16 mouse cellular contexts compared by ENCODE assay signal in genomic region chr4:141749557-141749956, GRCm38 (mm10). TPM values are rescaled to one million over a fixed set of nuclear protein-coding genes. Genes with fewer than 3 reads are reported as not detected.
A peak's percentile ranks its signal among the peaks of the same experiment; 100 is the strongest.
DNase-seq lines count a peak whose midpoint lies in the region; ATAC-seq lines count a peak whose summit lies in the region.
"Had no signal": no experiment of that assay in that cellular context is flagged by ENCODE, and none has a peak within 500 bp of the region (broad histone marks: within the 10 kb centered on the region; RNA-seq: fewer than 3 reads in every experiment).

No protein-coding gene starts in this region.

- WGBS in heart, embryonic 11.5 days (ENCODE audit: insufficient replicate concordance): 18% methylated on average over 11 of the region's 11 CpGs
- 53% methylated on average over 11 of the region's 11 CpGs for WGBS in liver, embryonic 13.5 days (ENCODE audit: insufficient replicate concordance)

- no peaks in the 10 kb centered on the region for H3K36me3 ChIP-seq in heart, embryonic 11.5 days (ENCODE audit: control insufficient read depth, insufficient read depth, low read length)
- H3K36me3 ChIP-seq in liver, embryonic 13.5 days: 0 out of 2 replicates have a peak, but pooled peaks cover 3% of the 10 kb centered on the region

- H3K27ac ChIP-seq in heart, embryonic 11.5 days (ENCODE audit: low read depth, low read length): peak overlapping the region; percentile 68
- peak overlapping the region; percentile 78 for H3K27ac ChIP-seq in liver, embryonic 13.5 days
- H3K27ac ChIP-seq: left cerebral cortex, adult 2 months had no signal

- DNase-seq in R1 (ENCODE audit: low read depth, low spot score): peak; percentile 41
- peak; percentile 67 for DNase-seq in adrenal gland, postnatal 10 days
- DNase-seq in liver, embryonic 13.5 days: no peak
- DNase-seq in layer of hippocampus, adult 9-10 months (ENCODE audit: low spot score): no peak
- DNase-seq in thymus, postnatal 10 days (ENCODE audit: low spot score in 2 of 2): no peak
- DNase-seq: cerebellum, adult 9-10 months; kidney, postnatal 25 days; lung, adult 18-20 months; retina, postnatal 1 day; thymus, postnatal 14 days had no signal

- H3K4me1 ChIP-seq in heart, embryonic 11.5 days (ENCODE audit: control insufficient read depth, insufficient read depth, low read length): peaks cover 15% of the 10 kb centered on the region; the same call in 1 of the 2 replicates
- H3K4me1 ChIP-seq in liver, embryonic 13.5 days (replicated peaks): peaks cover 66% of the 10 kb centered on the region

- no peak overlapping the region for H3K4me3 ChIP-seq in heart, embryonic 11.5 days (ENCODE audit: low read depth, low read length)
- no peak overlapping the region for H3K4me3 ChIP-seq in liver, embryonic 13.5 days (replicated peaks)
- H3K4me3 ChIP-seq: left cerebral cortex, adult 2 months had no signal

- no peaks in the 10 kb centered on the region for H3K9me3 ChIP-seq in heart, embryonic 11.5 days (replicated peaks; ENCODE audit: control insufficient read depth, low read length)
- H3K9me3 ChIP-seq in liver, embryonic 13.5 days (replicated peaks): no peaks in the 10 kb centered on the region

- peak overlapping the region; percentile 17 for H3K9ac ChIP-seq in heart, embryonic 11.5 days (ENCODE audit: low read depth, low read length)
- 0 out of 2 replicates have a peak overlapping the region, but pooled peaks have one; percentile 41 for H3K9ac ChIP-seq in liver, embryonic 13.5 days

- H3K4me2 ChIP-seq in heart, embryonic 11.5 days: no peak overlapping the region
- peak overlapping the region; percentile 26 for H3K4me2 ChIP-seq in liver, embryonic 13.5 days

- peaks cover 4% of the 10 kb centered on the region; the same call in 1 of the 2 replicates for H3K27me3 ChIP-seq in heart, embryonic 11.5 days (ENCODE audit: control insufficient read depth, insufficient read depth, low read length)
- H3K27me3 ChIP-seq in liver, embryonic 13.5 days: no peaks in the 10 kb centered on the region

- ATAC-seq in heart, embryonic 11.5 days (replicated peaks; ENCODE audit: insufficient number of reproducible peaks, low FRiP score, low TSS enrichment): no peak
- no peak for ATAC-seq in liver, embryonic 13.5 days (ENCODE audit: low read depth)
- no peak for ATAC-seq in megakaryocyte, adult 5-6 weeks (ENCODE audit: poor library complexity, severe bottlenecking)
- ATAC-seq: CD4-positive, CD25-positive, alpha-beta regulatory T cell, adult 4 months had no signal

RNA-seq across cellular contexts. Expression of gene Agmat, which starts 3.1 kb away (rescaled TPM):
- 10 to 100 TPM; 15.6 to 34.4 TPM for total RNA-seq in adrenal gland, postnatal 10 days (2021)
- polyA plus RNA-seq in heart, embryonic 11.5 days (2014; fragmentation: Nextera tagmentation; extraction: Ambion mirVana): 0.80 and 1.0 TPM in 2 replicates
- polyA plus RNA-seq in liver, embryonic 13.5 days (2015; fragmentation: Nextera tagmentation; extraction: Ambion mirVana): 18.4 and 18.5 TPM in 2 replicates
- total RNA-seq in megakaryocyte, adult 5-6 weeks (2015): not detected in 2 replicates
- total RNA-seq in megakaryocyte, adult 5-6 weeks (2017): not detected in 2 replicates
- polyA plus RNA-seq: CD4-positive, CD25-positive, alpha-beta regulatory T cell, adult 4 months; embryonic facial prominence, embryonic 11.5 days; forebrain, embryonic 11.5 days had no signal

RNA-seq across cellular contexts. Expression of gene Ddi2, which starts 26.3 kb away (rescaled TPM):
- total RNA-seq in adrenal gland, postnatal 10 days (2021): 10 to 100 TPM; 48.6 to 59.9 TPM
- 13.5 and 13.7 TPM in 2 replicates for polyA plus RNA-seq in heart, embryonic 11.5 days (2014; fragmentation: Nextera tagmentation; extraction: Ambion mirVana)
- 15.0 and 19.1 TPM in 2 replicates for polyA plus RNA-seq in liver, embryonic 13.5 days (2015; fragmentation: Nextera tagmentation; extraction: Ambion mirVana)
- 25.2 and 29.1 TPM in 2 replicates for total RNA-seq in megakaryocyte, adult 5-6 weeks (2015)
- 37.6 and 47.1 TPM in 2 replicates for total RNA-seq in megakaryocyte, adult 5-6 weeks (2017)

RNA-seq across cellular contexts. Expression of gene Dnajc16, which starts 41.2 kb away (rescaled TPM):
- total RNA-seq in adrenal gland, postnatal 10 days (2021): 10 to 100 TPM; 16.1 to 16.8 TPM
- 3.2 and 4.3 TPM in 2 replicates for polyA plus RNA-seq in heart, embryonic 11.5 days (2014; fragmentation: Nextera tagmentation; extraction: Ambion mirVana)
- polyA plus RNA-seq in liver, embryonic 13.5 days (2015; fragmentation: Nextera tagmentation; extraction: Ambion mirVana): 2.1 and 2.2 TPM in 2 replicates
- total RNA-seq in megakaryocyte, adult 5-6 weeks (2015): 4.2 and 5.0 TPM in 2 replicates
- total RNA-seq in megakaryocyte, adult 5-6 weeks (2017): 5.6 and 6.1 TPM in 2 replicates

RNA-seq across cellular contexts. Expression of gene Casp9, which starts 43.9 kb away (rescaled TPM):
- total RNA-seq in adrenal gland, postnatal 10 days (2021): 10 to 100 TPM; 14.4 to 22.5 TPM
- polyA plus RNA-seq in heart, embryonic 11.5 days (2014; fragmentation: Nextera tagmentation; extraction: Ambion mirVana): 15.4 and 17.5 TPM in 2 replicates
- 9.1 and 11.0 TPM in 2 replicates for polyA plus RNA-seq in liver, embryonic 13.5 days (2015; fragmentation: Nextera tagmentation; extraction: Ambion mirVana)
- total RNA-seq in megakaryocyte, adult 5-6 weeks (2015): 14.9 and 16.3 TPM in 2 replicates
- total RNA-seq in megakaryocyte, adult 5-6 weeks (2017): 17.3 and 22.1 TPM in 2 replicates

Comparison
In these comparisons a context has a peak if more than half of its experiments do, and no peak if none do; other contexts are left out.
1. DNase-seq: peak in R1 (single experiment) and adrenal gland, postnatal 10 days (single experiment); none in liver, embryonic 13.5 days (single experiment), layer of hippocampus, adult 9-10 months (single experiment) and thymus, postnatal 10 days (0 of 2).
2. RNA of gene Agmat, which starts 3.1 kb away (total RNA-seq): 15.6 to 34.4 TPM in adrenal gland, postnatal 10 days; not detected in megakaryocyte, adult 5-6 weeks; every median in the first group is over 10 times any median in the second.